Mouse (Mus musculus): ENCODE results near the gene Jam3.

DNA sequence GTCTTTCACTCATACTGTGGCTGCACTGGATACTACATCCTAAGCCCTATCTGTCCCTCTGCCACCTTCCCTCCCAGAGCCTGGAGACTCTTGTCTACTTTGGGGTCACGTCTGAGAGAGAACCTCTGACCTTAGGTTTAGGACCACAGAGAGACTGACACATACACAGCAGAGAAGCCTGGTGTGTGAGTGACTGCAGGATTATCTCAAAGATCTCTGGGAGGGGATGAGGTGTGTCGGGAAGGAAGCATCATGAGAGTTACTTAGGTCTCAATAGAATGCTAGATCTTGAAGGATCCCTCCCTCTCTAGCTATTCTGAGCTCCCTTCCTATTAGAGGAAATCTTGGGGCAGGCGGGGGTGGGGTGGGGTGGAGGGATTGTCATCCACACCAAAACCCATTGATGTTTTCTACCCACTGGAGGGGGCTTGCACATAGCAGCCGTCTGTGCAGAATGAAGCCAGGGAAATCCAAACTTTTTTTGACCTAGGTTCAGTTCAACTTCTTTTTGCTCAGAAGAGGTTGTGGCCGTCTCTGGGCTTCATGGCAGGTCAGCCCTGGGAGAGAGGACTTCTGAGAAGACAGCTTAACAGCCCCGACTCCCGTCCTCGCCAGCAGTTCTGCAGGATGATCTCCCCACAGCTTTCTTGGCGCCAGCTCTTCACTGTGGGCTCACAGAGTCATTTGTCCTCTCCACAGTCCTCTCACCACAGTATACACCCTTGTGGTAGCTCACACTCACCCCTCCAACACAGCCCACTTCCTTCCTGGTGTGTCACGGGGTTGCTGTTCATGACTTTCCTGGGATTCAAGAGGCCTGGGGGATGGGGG is 37.8 kb upstream of the Jam3 start:
- TF ChIP-seq CTCF (IDR thresholded peaks at IDR 0.05; ENCODE audit: borderline replicate concordance, extremely low read depth, insufficient read depth, insufficient read length), result no peak
- no peak for TF ChIP-seq POLR2A (IDR thresholded peaks at IDR 0.05; ENCODE audit: borderline replicate concordance, extremely low read depth, insufficient read depth, insufficient read length, poor library complexity, severe bottlenecking)
